Mouse (Mus musculus): ENCODE data around the gene Rgs19. TPM values are rescaled to one million over a fixed set of nuclear protein-coding genes. Genes with fewer than 3 reads are reported as not detected.

The Rgs19 gene
- 23.9 and 30.7 TPM in 2 replicates for polyA plus RNA-seq (2015; fragmentation: Nextera tagmentation; extraction: Ambion mirVana)

GRCm38 (mm10) chr2:181693339-181694280 lies at the start of gene Rgs19:
Rgs19 (minus strand) TSS chr2:181693977.

GRCm38 (mm10) chr2:181714903-181715326 lies 21.1 kb upstream of the Rgs19 start, which contains the start of gene Oprl1:
Oprl1 (plus strand) TSS chr2:181715016.

GRCm38 (mm10) chr2:181698241-181698640 lies 4.5 kb upstream of the Rgs19 start, which contains the start of gene Lkaaear1:
Lkaaear1 (minus strand) TSS chr2:181698442.

GRCm38 (mm10) chr2:181679951-181680715 lies 13.6 kb downstream of the Rgs19 start, which contains the start of gene Tcea2:
Tcea2 (plus strand) TSS chr2:181680310.

GRCm38 (mm10) chr2:181671326-181671725 lies 22.5 kb downstream of the Rgs19 start, which contains the start of gene Sox18:
Sox18 (minus strand) TSS chr2:181671640.

GRCm38 (mm10) chr2:181656734-181657133 lies 37.0 kb downstream of the Rgs19 start, which contains the start of gene Gm29797:
Gm29797 (plus strand) TSS chr2:181657034.

Other genes with a start within 250 kb of the Rgs19 start
- gene Zbtb46, start 234.6 kb downstream of the Rgs19 start, polyA plus RNA-seq (2015; fragmentation: Nextera tagmentation; extraction: Ambion mirVana) = 12.8 and 16.5 TPM in 2 replicates
- 0.26 TPM in 1 of 2 replicates, not detected in the other for gene Abhd16b, start 200.8 kb downstream of the Rgs19 start, polyA plus RNA-seq (2015; fragmentation: Nextera tagmentation; extraction: Ambion mirVana)
- gene Tpd52l2, start 196.8 kb downstream of the Rgs19 start, polyA plus RNA-seq (2015; fragmentation: Nextera tagmentation; extraction: Ambion mirVana) = 209 and 229 TPM in 2 replicates
- 47.4 and 56.3 TPM in 2 replicates for gene Dnajc5, start 173.5 kb downstream of the Rgs19 start, polyA plus RNA-seq (2015; fragmentation: Nextera tagmentation; extraction: Ambion mirVana)
- gene Uckl1, start 109.1 kb downstream of the Rgs19 start, polyA plus RNA-seq (2015; fragmentation: Nextera tagmentation; extraction: Ambion mirVana) = 42.5 and 70.6 TPM in 2 replicates
- gene Prpf6, start 102.1 kb downstream of the Rgs19 start, polyA plus RNA-seq (2015; fragmentation: Nextera tagmentation; extraction: Ambion mirVana) = 29.2 and 43.1 TPM in 2 replicates
- 29.7 and 35.5 TPM in 2 replicates for gene Zfp512b, start 101.2 kb downstream of the Rgs19 start, polyA plus RNA-seq (2015; fragmentation: Nextera tagmentation; extraction: Ambion mirVana)
- gene Samd10, start 94.8 kb downstream of the Rgs19 start, polyA plus RNA-seq (2015; fragmentation: Nextera tagmentation; extraction: Ambion mirVana) = 21.4 and 21.8 TPM in 2 replicates
- 0.37 TPM in 1 of 2 replicates, not detected in the other for gene Gm29797, start 36.9 kb downstream of the Rgs19 start, polyA plus RNA-seq (2015; fragmentation: Nextera tagmentation; extraction: Ambion mirVana)
- gene Sox18, start 22.3 kb downstream of the Rgs19 start, polyA plus RNA-seq (2015; fragmentation: Nextera tagmentation; extraction: Ambion mirVana) = 18.4 and 38.6 TPM in 2 replicates
- gene Tcea2, start 13.7 kb downstream of the Rgs19 start, polyA plus RNA-seq (2015; fragmentation: Nextera tagmentation; extraction: Ambion mirVana) = 15.1 and 18.1 TPM in 2 replicates
- not detected in 2 replicates for gene Lkaaear1, start 4.5 kb upstream of the Rgs19 start, polyA plus RNA-seq (2015; fragmentation: Nextera tagmentation; extraction: Ambion mirVana)
- gene Oprl1, start 21.0 kb upstream of the Rgs19 start, polyA plus RNA-seq (2015; fragmentation: Nextera tagmentation; extraction: Ambion mirVana) = 3.3 and 9.9 TPM in 2 replicates
- gene Myt1, start 69.4 kb upstream of the Rgs19 start, polyA plus RNA-seq (2015; fragmentation: Nextera tagmentation; extraction: Ambion mirVana) = 3.6 and 4.9 TPM in 2 replicates
- gene Pcmtd2, start 143.9 kb upstream of the Rgs19 start, polyA plus RNA-seq (2015; fragmentation: Nextera tagmentation; extraction: Ambion mirVana) = 29.2 and 43.9 TPM in 2 replicates
- 46.9 and 51.9 TPM in 2 replicates for gene Polr3k, start 170.4 kb upstream of the Rgs19 start, polyA plus RNA-seq (2015; fragmentation: Nextera tagmentation; extraction: Ambion mirVana)